Mouse (Mus musculus): ENCODE measurements around the gene Psen1. TPM values are rescaled to one million over a fixed set of nuclear protein-coding genes. Genes with fewer than 3 reads are reported as not detected.
A peak's percentile ranks its signal among the peaks of the same experiment; 100 is the strongest.

Psen1 gene
- polyA plus RNA-seq, 1 experiment from 2014 or later: 39.7 TPM

- Histone ChIP-seq H3K4me2 (replicated peaks; ENCODE audit: low read depth, low read length) (no peak overlapping the region), H3K27ac (ENCODE audit: low read length) (no peak overlapping the region), H3K4me1 (ENCODE audit: insufficient read depth, low read depth, low read length) (no peaks in the 10 kb centered on the region), H3K27me3 (replicated peaks; ENCODE audit: insufficient read depth, low read length) (no peaks in the 10 kb centered on the region), H3K36me3 (ENCODE audit: insufficient read depth, low read length) (peaks cover 7% of the 10 kb centered on the region; the same call in 1 of the 2 replicates), H3K9me3 (ENCODE audit: low read length) (no peaks in the 10 kb centered on the region), H3K4me3 (ENCODE audit: low read depth, low read length) (no peak overlapping the region), H3K9ac (replicated peaks; ENCODE audit: low read depth) (no peak overlapping the region)
- no peak for TF ChIP-seq CTCF (IDR thresholded peaks at IDR 0.05)
- TF ChIP-seq EP300 (IDR thresholded peaks at IDR 0.05): no peak
- 94% methylated on average over 7 of the region's 7 CpGs for WGBS
- DNase-seq (ENCODE audit: low spot score) (no peak), ATAC-seq (no peak)
Observed at GRCm38 (mm10) chr12:83701608-83702007, 13.7 kb downstream of the Psen1 start.

- no peaks in the 10 kb centered on the region for H3K9me3 ChIP-seq (ENCODE audit: low read length)
- H3K4me3 ChIP-seq (ENCODE audit: low read depth, low read length): no peak overlapping the region
- H3K4me1 ChIP-seq (ENCODE audit: insufficient read depth, low read depth, low read length): no peaks in the 10 kb centered on the region
- peaks cover 7% of the 10 kb centered on the region; the same call in 1 of the 2 replicates for H3K36me3 ChIP-seq (ENCODE audit: insufficient read depth, low read length)
- no peak overlapping the region for H3K4me2 ChIP-seq (replicated peaks; ENCODE audit: low read depth, low read length)
- DNase-seq (ENCODE audit: low spot score) (no peak), ATAC-seq (no peak)
- TF ChIP-seq CTCF (IDR thresholded peaks at IDR 0.05) (no peak), EP300 (IDR thresholded peaks at IDR 0.05) (no peak)
- WGBS: 88% methylated on average over 4 of the region's 4 CpGs
- H3K9ac ChIP-seq (replicated peaks; ENCODE audit: low read depth): no peak overlapping the region
- H3K27ac ChIP-seq (ENCODE audit: low read length): no peak overlapping the region
- H3K27me3 ChIP-seq (replicated peaks; ENCODE audit: insufficient read depth, low read length): no peaks in the 10 kb centered on the region
Observed at GRCm38 (mm10) chr12:83702796-83703195, 14.8 kb downstream of the Psen1 start.

- no peaks in the 10 kb centered on the region for H3K4me1 ChIP-seq (ENCODE audit: insufficient read depth, low read depth, low read length)
- no peaks in the 10 kb centered on the region for H3K27me3 ChIP-seq (replicated peaks; ENCODE audit: insufficient read depth, low read length)
- DNase-seq (ENCODE audit: low spot score) (no peak), ATAC-seq (no peak)
- 0 out of 2 replicates have a peak, but pooled peaks cover under 1% of the 10 kb centered on the region for H3K36me3 ChIP-seq (ENCODE audit: insufficient read depth, low read length)
- 92% methylated on average over 4 of the region's 4 CpGs for WGBS
- H3K9me3 ChIP-seq (ENCODE audit: low read length): no peaks in the 10 kb centered on the region
- no peak overlapping the region for H3K4me2 ChIP-seq (replicated peaks; ENCODE audit: low read depth, low read length)
- no peak overlapping the region for H3K4me3 ChIP-seq (ENCODE audit: low read depth, low read length)
- TF ChIP-seq EP300 (IDR thresholded peaks at IDR 0.05) (no peak), CTCF (IDR thresholded peaks at IDR 0.05) (no peak)
- H3K9ac ChIP-seq (replicated peaks; ENCODE audit: low read depth): no peak overlapping the region
- no peak overlapping the region for H3K27ac ChIP-seq (ENCODE audit: low read length)
Observed at GRCm38 (mm10) chr12:83706951-83707350, 19.0 kb downstream of the Psen1 start.

- no peak overlapping the region for H3K27ac ChIP-seq (ENCODE audit: low read length)
- TF ChIP-seq CTCF (IDR thresholded peaks at IDR 0.05): no peak
- TF ChIP-seq EP300 (IDR thresholded peaks at IDR 0.05): no peak
- no peak for DNase-seq (ENCODE audit: low spot score)
Observed at GRCm38 (mm10) chr12:83708160-83709092, 20.5 kb downstream of the Psen1 start.

GRCm38 (mm10) chr12:83709934-83710333 lies 22.0 kb downstream of the Psen1 start:
- ATAC-seq (no peak), DNase-seq (ENCODE audit: low spot score) (no peak)
- no peak for TF ChIP-seq CTCF (IDR thresholded peaks at IDR 0.05)
- no peak for TF ChIP-seq EP300 (IDR thresholded peaks at IDR 0.05)
- H3K4me1 ChIP-seq (ENCODE audit: insufficient read depth, low read depth, low read length): no peaks in the 10 kb centered on the region
- H3K4me2 ChIP-seq (replicated peaks; ENCODE audit: low read depth, low read length): no peak overlapping the region
- no peaks in the 10 kb centered on the region for H3K36me3 ChIP-seq (ENCODE audit: insufficient read depth, low read length)
- H3K27ac ChIP-seq (ENCODE audit: low read length): no peak overlapping the region
- H3K4me3 ChIP-seq (ENCODE audit: low read depth, low read length): no peak overlapping the region
- no peaks in the 10 kb centered on the region for H3K9me3 ChIP-seq (ENCODE audit: low read length)
- H3K9ac ChIP-seq (replicated peaks; ENCODE audit: low read depth): no peak overlapping the region
- WGBS: 85% methylated on average over 2 of the region's 2 CpGs
- no peaks in the 10 kb centered on the region for H3K27me3 ChIP-seq (replicated peaks; ENCODE audit: insufficient read depth, low read length)

More at GRCm38 (mm10) chr12:83708160-83709092, 20.5 kb downstream of the Psen1 start:
- ATAC-seq: no peak
- H3K9me3 ChIP-seq (ENCODE audit: low read length): no peaks in the 10 kb centered on the region
- H3K36me3 ChIP-seq (ENCODE audit: insufficient read depth, low read length): no peaks in the 10 kb centered on the region
- H3K27me3 ChIP-seq (replicated peaks; ENCODE audit: insufficient read depth, low read length): no peaks in the 10 kb centered on the region
- H3K4me2 ChIP-seq (replicated peaks; ENCODE audit: low read depth, low read length): no peak overlapping the region
- 76% methylated on average over 7 of the region's 7 CpGs for WGBS
- no peaks in the 10 kb centered on the region for H3K4me1 ChIP-seq (ENCODE audit: insufficient read depth, low read depth, low read length)
- H3K4me3 ChIP-seq (ENCODE audit: low read depth, low read length): no peak overlapping the region
- no peak overlapping the region for H3K9ac ChIP-seq (replicated peaks; ENCODE audit: low read depth)

- Histone ChIP-seq H3K4me2 (replicated peaks; ENCODE audit: low read depth, low read length) (no peak overlapping the region), H3K27me3 (replicated peaks; ENCODE audit: insufficient read depth, low read length) (no peaks in the 10 kb centered on the region), H3K9me3 (ENCODE audit: low read length) (no peaks in the 10 kb centered on the region), H3K27ac (ENCODE audit: low read length) (no peak overlapping the region), H3K4me1 (ENCODE audit: insufficient read depth, low read depth, low read length) (no peaks in the 10 kb centered on the region), H3K4me3 (ENCODE audit: low read depth, low read length) (no peak overlapping the region), H3K9ac (replicated peaks; ENCODE audit: low read depth) (no peak overlapping the region), H3K36me3 (ENCODE audit: insufficient read depth, low read length) (peaks cover 17% of the 10 kb centered on the region; the same call in 1 of the 2 replicates)
- TF ChIP-seq EP300 (IDR thresholded peaks at IDR 0.05): no peak
- TF ChIP-seq CTCF (IDR thresholded peaks at IDR 0.05): peak; percentile 77
- peak; percentile 77 for DNase-seq (ENCODE audit: low spot score)
- 47% methylated on average over 2 of the region's 2 CpGs for WGBS
- no peak for ATAC-seq
Observed at GRCm38 (mm10) chr12:83713749-83714148, 25.8 kb downstream of the Psen1 start.
